Mouse (Mus musculus): Measurements from ENCODE around the gene Rps6kb1. TPM values are rescaled to one million over a fixed set of nuclear protein-coding genes. Genes with fewer than 3 reads are reported as not detected.

Gene Rps6kb1
- polyA plus RNA-seq, 1 experiment from 2014 or later: 53.3 TPM

GRCm38 (mm10) chr11:86587830-86588229, 43.2 kb upstream of the Rps6kb1 start:
- WGBS: 45% methylated on average over 7 of the region's 7 CpGs
- ATAC-seq: no peak
- no peaks in the 10 kb centered on the region for H3K9me3 ChIP-seq (replicated peaks; ENCODE audit: control insufficient read depth, low read length, poor library complexity, severe bottlenecking)
- H3K4me2 ChIP-seq (ENCODE audit: low read length): no peak overlapping the region
- H3K27ac ChIP-seq (ENCODE audit: low read length): no peak overlapping the region
- H3K36me3 ChIP-seq (ENCODE audit: control insufficient read depth, insufficient read depth, low read length): no peaks in the 10 kb centered on the region
- peaks cover 3% of the 10 kb centered on the region; the same call in 1 of the 2 replicates for H3K4me1 ChIP-seq (ENCODE audit: control insufficient read depth, insufficient read depth, low read length)
- no peak overlapping the region for H3K4me3 ChIP-seq (ENCODE audit: low read depth, low read length)
- no peaks in the 10 kb centered on the region for H3K27me3 ChIP-seq (ENCODE audit: control insufficient read depth, insufficient read depth, low read depth, low read length)
- no peak overlapping the region for H3K9ac ChIP-seq (ENCODE audit: low read depth, low read length)

- Histone ChIP-seq H3K36me3 (ENCODE audit: control insufficient read depth, insufficient read depth, low read length) (no peaks in the 10 kb centered on the region), H3K9ac (ENCODE audit: low read depth, low read length) (no peak overlapping the region), H3K9me3 (replicated peaks; ENCODE audit: control insufficient read depth, low read length, poor library complexity, severe bottlenecking) (no peaks in the 10 kb centered on the region), H3K27me3 (ENCODE audit: control insufficient read depth, insufficient read depth, low read depth, low read length) (no peaks in the 10 kb centered on the region), H3K27ac (ENCODE audit: low read length) (no peak overlapping the region), H3K4me3 (ENCODE audit: low read depth, low read length) (no peak overlapping the region), H3K4me1 (ENCODE audit: control insufficient read depth, insufficient read depth, low read length) (peaks cover 3% of the 10 kb centered on the region; the same call in 1 of the 2 replicates), H3K4me2 (ENCODE audit: low read length) (peak overlapping the region; percentile 20; the same call in 1 of the 2 replicates)
- no peak for ATAC-seq
- WGBS: 16% methylated on average over 15 of the region's 15 CpGs
Measured at GRCm38 (mm10) chr11:86586868-86587792, 42.5 kb upstream of the Rps6kb1 start.

GRCm38 (mm10) chr11:86586177-86586867, 41.7 kb upstream of the Rps6kb1 start:
- Histone ChIP-seq H3K36me3 (ENCODE audit: control insufficient read depth, insufficient read depth, low read length) (no peaks in the 10 kb centered on the region), H3K27ac (ENCODE audit: low read length) (no peak overlapping the region), H3K9ac (ENCODE audit: low read depth, low read length) (no peak overlapping the region), H3K9me3 (replicated peaks; ENCODE audit: control insufficient read depth, low read length, poor library complexity, severe bottlenecking) (no peaks in the 10 kb centered on the region), H3K27me3 (ENCODE audit: control insufficient read depth, insufficient read depth, low read depth, low read length) (no peaks in the 10 kb centered on the region), H3K4me3 (ENCODE audit: low read depth, low read length) (no peak overlapping the region), H3K4me2 (ENCODE audit: low read length) (peak overlapping the region; percentile 34), H3K4me1 (ENCODE audit: control insufficient read depth, insufficient read depth, low read length) (peaks cover 3% of the 10 kb centered on the region; the same call in 1 of the 2 replicates)
- no peak for ATAC-seq
- 25% methylated on average over 12 of the region's 12 CpGs for WGBS

- Histone ChIP-seq H3K27ac (ENCODE audit: low read length) (no peak overlapping the region), H3K27me3 (ENCODE audit: control insufficient read depth, insufficient read depth, low read depth, low read length) (no peaks in the 10 kb centered on the region), H3K9me3 (replicated peaks; ENCODE audit: control insufficient read depth, low read length, poor library complexity, severe bottlenecking) (no peaks in the 10 kb centered on the region), H3K4me2 (ENCODE audit: low read length) (no peak overlapping the region), H3K4me1 (ENCODE audit: control insufficient read depth, insufficient read depth, low read length) (peaks cover 3% of the 10 kb centered on the region; the same call in 1 of the 2 replicates), H3K4me3 (ENCODE audit: low read depth, low read length) (no peak overlapping the region), H3K9ac (ENCODE audit: low read depth, low read length) (no peak overlapping the region), H3K36me3 (ENCODE audit: control insufficient read depth, insufficient read depth, low read length) (no peaks in the 10 kb centered on the region)
- 45% methylated on average over 3 of the region's 3 CpGs for WGBS
- no peak for ATAC-seq
Measured at GRCm38 (mm10) chr11:86585598-86585984, 41.0 kb upstream of the Rps6kb1 start.

GRCm38 (mm10) chr11:86584898-86585597, 40.4 kb upstream of the Rps6kb1 start:
- ATAC-seq: no peak

GRCm38 (mm10) chr11:86583990-86584897, 39.6 kb upstream of the Rps6kb1 start:
- WGBS: 92% methylated on average over 14 of the region's 14 CpGs
- no peak overlapping the region for H3K4me3 ChIP-seq (ENCODE audit: low read depth, low read length)
- no peak for ATAC-seq

More at GRCm38 (mm10) chr11:86584898-86585597, 40.4 kb upstream of the Rps6kb1 start:
- Histone ChIP-seq H3K27me3 (ENCODE audit: control insufficient read depth, insufficient read depth, low read depth, low read length) (no peaks in the 10 kb centered on the region), H3K4me1 (ENCODE audit: control insufficient read depth, insufficient read depth, low read length) (peaks cover 3% of the 10 kb centered on the region; the same call in 1 of the 2 replicates), H3K36me3 (ENCODE audit: control insufficient read depth, insufficient read depth, low read length) (no peaks in the 10 kb centered on the region), H3K9ac (ENCODE audit: low read depth, low read length) (no peak overlapping the region), H3K4me3 (ENCODE audit: low read depth, low read length) (no peak overlapping the region), H3K9me3 (replicated peaks; ENCODE audit: control insufficient read depth, low read length, poor library complexity, severe bottlenecking) (no peaks in the 10 kb centered on the region), H3K4me2 (ENCODE audit: low read length) (no peak overlapping the region), H3K27ac (ENCODE audit: low read length) (no peak overlapping the region)
- WGBS: 58% methylated on average over 7 of the region's 7 CpGs

GRCm38 (mm10) chr11:86583313-86583825, 38.8 kb upstream of the Rps6kb1 start:
- no peaks in the 10 kb centered on the region for H3K36me3 ChIP-seq (ENCODE audit: control insufficient read depth, insufficient read depth, low read length)
- H3K4me1 ChIP-seq (ENCODE audit: control insufficient read depth, insufficient read depth, low read length): peaks cover 3% of the 10 kb centered on the region; the same call in 1 of the 2 replicates
- WGBS: 88% methylated on average over 3 of the region's 3 CpGs
- no peak overlapping the region for H3K4me3 ChIP-seq (ENCODE audit: low read depth, low read length)
- no peak overlapping the region for H3K27ac ChIP-seq (ENCODE audit: low read length)
- H3K27me3 ChIP-seq (ENCODE audit: control insufficient read depth, insufficient read depth, low read depth, low read length): no peaks in the 10 kb centered on the region
- no peak for ATAC-seq
- no peak overlapping the region for H3K4me2 ChIP-seq (ENCODE audit: low read length)
- H3K9ac ChIP-seq (ENCODE audit: low read depth, low read length): no peak overlapping the region
- H3K9me3 ChIP-seq (replicated peaks; ENCODE audit: control insufficient read depth, low read length, poor library complexity, severe bottlenecking): no peaks in the 10 kb centered on the region

More at GRCm38 (mm10) chr11:86583990-86584897, 39.6 kb upstream of the Rps6kb1 start:
- Histone ChIP-seq H3K4me2 (ENCODE audit: low read length) (no peak overlapping the region), H3K4me1 (ENCODE audit: control insufficient read depth, insufficient read depth, low read length) (peaks cover 3% of the 10 kb centered on the region; the same call in 1 of the 2 replicates), H3K27me3 (ENCODE audit: control insufficient read depth, insufficient read depth, low read depth, low read length) (no peaks in the 10 kb centered on the region), H3K9ac (ENCODE audit: low read depth, low read length) (no peak overlapping the region), H3K27ac (ENCODE audit: low read length) (no peak overlapping the region), H3K36me3 (ENCODE audit: control insufficient read depth, insufficient read depth, low read length) (no peaks in the 10 kb centered on the region), H3K9me3 (replicated peaks; ENCODE audit: control insufficient read depth, low read length, poor library complexity, severe bottlenecking) (no peaks in the 10 kb centered on the region)

Data from midbrain, embryonic 16.5 days (tissue).